Mouse (Mus musculus) forebrain, embryonic 12.5 days (tissue): ENCODE measurements around the gene Rpl27a. TPM values are rescaled to one million over a fixed set of nuclear protein-coding genes. Genes with fewer than 3 reads are reported as not detected.

Source experiments
- ATAC-seq: fragments of 200-750 bp; cut with Nextera tagmentation; 2 replicates; pipeline ENCODE4 v1.8.0; 2017; ENCODE audit warnings: moderate TSS enrichment; ENCODE audit not compliant: low FRiP score
- H3K27ac ChIP-seq: fragments of 300-500 bp; sonication (generic); 2 replicates; pipeline ENCODE4 v1.5.1; 2016; ENCODE audit warnings: mild to moderate bottlenecking
- H3K27me3 ChIP-seq: fragments of 300-500 bp; sonication (generic); 2 replicates; pipeline ENCODE4 v1.6.1; 2016; ENCODE audit warnings: mild to moderate bottlenecking
- H3K36me3 ChIP-seq: fragments of 300-500 bp; sonication (generic); replicated peaks from 2 replicates; pipeline ENCODE4 v1.6.1; 2016; ENCODE audit warnings: mild to moderate bottlenecking
- H3K4me1 ChIP-seq: fragments of 300-500 bp; sonication (generic); 2 replicates; pipeline ENCODE4 v1.6.1; 2016
- H3K4me2 ChIP-seq: fragments of 300-500 bp; sonication (generic); 2 replicates; pipeline ENCODE4 v1.6.1; 2016; ENCODE audit warnings: mild to moderate bottlenecking, moderate library complexity
- H3K4me3 ChIP-seq: fragments of 300-500 bp; sonication (generic); replicated peaks from 2 replicates; pipeline ENCODE4 v1.5.1; 2016; ENCODE audit warnings: mild to moderate bottlenecking
- H3K9ac ChIP-seq: fragments of 300-500 bp; sonication (generic); 2 replicates; pipeline ENCODE4 v1.6.1; 2016; ENCODE audit warnings: mild to moderate bottlenecking
- H3K9me3 ChIP-seq: fragments of 300-500 bp; sonication (generic); 2 replicates; pipeline ENCODE4 v1.6.1; 2016
- WGBS: fragments of 180-500 bp; shearing (Covaris S2); methylation state at CpG from one replicate; pipeline ENCODE4 v1.1.7; 2016; 5-methylcytosine and 5-hydroxymethylcytosine counted together
- polyA plus RNA-seq: library from polyadenylated mRNA; unstranded; fragments of >200 nt; fragmentation: Nextera tagmentation; extraction: Ambion mirVana; gene quantifications from 2 replicates; pipeline ENCODE4 v1.2.1, GENCODE M21; 2016

Rpl27a gene
- polyA plus RNA-seq, 1 experiment from 2014 or later, result 98.3 TPM

DNA sequence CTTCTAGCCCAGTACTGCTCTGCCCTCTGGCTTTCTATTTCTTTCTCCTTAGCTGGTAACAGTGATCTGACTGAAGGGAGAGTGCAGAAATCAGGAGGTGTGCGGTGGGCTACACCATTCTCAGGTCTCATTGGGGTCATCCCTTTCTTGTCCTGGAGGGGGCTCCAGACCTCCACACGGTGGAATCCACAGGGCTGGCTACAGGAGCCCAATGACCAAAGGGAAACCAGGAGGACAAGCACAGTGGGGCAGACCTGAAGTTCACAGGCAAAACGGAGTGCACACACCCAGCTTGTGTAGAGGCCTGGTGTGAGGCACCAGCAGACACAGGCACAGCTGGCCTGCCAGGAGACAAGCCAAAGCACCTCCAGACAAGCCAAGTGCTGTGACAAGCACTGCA is 9.4 kb downstream of the Rpl27a start:
- H3K4me3 ChIP-seq, result no peak overlapping the region
- no peak overlapping the region for H3K4me2 ChIP-seq
- ATAC-seq, result peak; percentile 85
- no peaks in the 10 kb centered on the region for H3K9me3 ChIP-seq
- no peak overlapping the region for H3K9ac ChIP-seq
- no peaks in the 10 kb centered on the region for H3K4me1 ChIP-seq
- WGBS, result 9% methylated on average over 3 of the region's 3 CpGs
- no peak overlapping the region for H3K27ac ChIP-seq
- H3K36me3 ChIP-seq, result peaks cover 36% of the 10 kb centered on the region
- H3K27me3 ChIP-seq, result no peaks in the 10 kb centered on the region

GRCm38 (mm10) chr7:109529741-109530140 is 10.8 kb downstream of the Rpl27a start:
- Histone ChIP-seq H3K27me3 (no peaks in the 10 kb centered on the region), H3K36me3 (peaks cover 22% of the 10 kb centered on the region), H3K9me3 (no peaks in the 10 kb centered on the region), H3K27ac (no peak overlapping the region), H3K4me3 (no peak overlapping the region), H3K4me1 (no peaks in the 10 kb centered on the region), H3K9ac (no peak overlapping the region), H3K4me2 (no peak overlapping the region)
- WGBS, result 81% methylated on average over 2 of the region's 2 CpGs
- no peak for ATAC-seq

- H3K9me3 ChIP-seq, result no peaks in the 10 kb centered on the region
- WGBS, result 88% methylated on average over 5 of the region's 5 CpGs
- peaks cover 4% of the 10 kb centered on the region; the same call in 1 of the 2 replicates for H3K4me1 ChIP-seq
- no peak overlapping the region for H3K9ac ChIP-seq
- no peaks in the 10 kb centered on the region for H3K27me3 ChIP-seq
- H3K27ac ChIP-seq, result no peak overlapping the region
- peaks cover 7% of the 10 kb centered on the region for H3K36me3 ChIP-seq
- H3K4me2 ChIP-seq, result no peak overlapping the region
- ATAC-seq, result no peak
- H3K4me3 ChIP-seq, result no peak overlapping the region
These were observed 12.6 kb downstream of the Rpl27a start for GRCm38 (mm10) chr7:109531501-109531900.

DNA sequence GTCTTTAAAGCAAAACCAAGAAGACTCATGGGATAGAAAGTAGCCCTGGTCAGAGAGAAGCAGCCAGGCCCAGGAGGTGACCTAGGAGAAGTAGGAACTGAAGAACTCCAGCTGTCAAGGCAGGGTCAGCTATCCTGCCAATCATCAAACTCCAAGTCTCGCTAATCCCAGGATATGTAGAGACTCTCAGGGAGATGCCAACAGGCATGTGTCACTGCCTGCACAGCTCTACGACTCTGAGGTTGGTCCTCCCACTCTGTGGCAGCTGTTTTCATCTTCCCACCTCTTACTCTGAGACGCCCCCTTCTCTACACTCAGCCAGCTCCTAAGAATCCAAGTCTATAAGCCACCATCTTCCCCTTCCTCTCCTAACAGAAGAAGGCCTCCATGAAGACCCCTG is 13.7 kb downstream of the Rpl27a start:
- H3K9me3 ChIP-seq, result no peaks in the 10 kb centered on the region
- peaks cover 4% of the 10 kb centered on the region; the same call in 1 of the 2 replicates for H3K4me1 ChIP-seq
- no peak for ATAC-seq
- no peak overlapping the region for H3K4me3 ChIP-seq
- 0 out of 2 replicates have a peak, but pooled peaks cover 4% of the 10 kb centered on the region for H3K36me3 ChIP-seq
- H3K4me2 ChIP-seq, result no peak overlapping the region
- H3K9ac ChIP-seq, result no peak overlapping the region
- WGBS, result 91% methylated on average over 3 of the region's 3 CpGs
- H3K27me3 ChIP-seq, result no peaks in the 10 kb centered on the region
- H3K27ac ChIP-seq, result no peak overlapping the region

DNA sequence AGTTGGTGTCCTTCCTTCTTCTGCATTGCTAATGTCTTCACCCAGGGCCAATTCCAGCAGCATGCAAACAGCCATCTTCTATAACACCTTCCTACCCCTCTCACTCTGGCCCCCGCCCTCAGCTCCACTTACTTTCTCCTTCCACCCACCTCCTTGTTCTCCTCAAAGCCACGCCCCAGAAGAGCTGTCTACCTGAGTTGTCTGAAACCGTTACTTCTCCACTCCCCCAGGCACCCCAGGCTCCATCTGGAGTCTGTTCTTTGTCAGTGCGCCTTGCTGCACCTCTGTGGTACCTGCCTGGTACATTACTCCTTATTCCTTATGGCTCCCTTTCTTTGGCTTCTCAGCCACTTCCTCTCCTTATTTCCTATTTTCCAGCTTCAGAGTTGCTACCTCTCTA is 14.2 kb downstream of the Rpl27a start:
- Histone ChIP-seq H3K4me2 (no peak overlapping the region), H3K9me3 (no peaks in the 10 kb centered on the region), H3K36me3 (0 out of 2 replicates have a peak, but pooled peaks cover 4% of the 10 kb centered on the region), H3K4me3 (no peak overlapping the region), H3K9ac (no peak overlapping the region), H3K4me1 (peaks cover 4% of the 10 kb centered on the region; the same call in 1 of the 2 replicates), H3K27ac (no peak overlapping the region), H3K27me3 (no peaks in the 10 kb centered on the region)
- 82% methylated on average over 4 of the region's 4 CpGs for WGBS
- ATAC-seq, result no peak

DNA sequence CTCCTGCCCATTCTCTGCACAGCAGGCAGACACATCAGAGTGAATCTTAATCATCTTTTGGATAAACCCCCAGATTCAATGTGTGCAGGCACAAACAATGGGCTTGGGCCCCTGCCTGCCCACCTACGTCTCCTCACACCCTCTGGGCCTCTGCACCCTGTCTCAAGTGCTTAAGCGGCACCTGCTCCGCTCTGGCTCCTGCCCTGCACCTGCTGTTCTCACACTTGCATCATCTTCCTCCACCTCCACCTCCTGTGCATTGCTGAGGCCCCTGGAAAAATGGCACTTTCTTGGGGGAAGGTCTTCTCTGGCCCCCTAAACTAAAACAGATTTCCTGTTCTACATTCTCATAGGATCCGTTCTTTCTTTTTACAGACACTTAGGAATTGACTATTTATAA is 14.9 kb downstream of the Rpl27a start:
- 0 out of 2 replicates have a peak, but pooled peaks cover 4% of the 10 kb centered on the region for H3K36me3 ChIP-seq

GRCm38 (mm10) chr7:109534921-109535320 is 16.0 kb downstream of the Rpl27a start:
- ATAC-seq, result no peak
- H3K36me3 ChIP-seq, result 0 out of 2 replicates have a peak, but pooled peaks cover 6% of the 10 kb centered on the region
- no peaks in the 10 kb centered on the region for H3K27me3 ChIP-seq
- no peak overlapping the region for H3K4me2 ChIP-seq
- 97% methylated on average over 3 of the region's 3 CpGs for WGBS
- H3K27ac ChIP-seq, result no peak overlapping the region
- peaks cover 4% of the 10 kb centered on the region; the same call in 1 of the 2 replicates for H3K4me1 ChIP-seq
- H3K4me3 ChIP-seq, result no peak overlapping the region
- H3K9ac ChIP-seq, result no peak overlapping the region
- no peaks in the 10 kb centered on the region for H3K9me3 ChIP-seq

More for the DNA sequence above, 14.9 kb downstream of the Rpl27a start:
- H3K27ac ChIP-seq, result no peak overlapping the region
- no peak overlapping the region for H3K9ac ChIP-seq
- no peak for ATAC-seq
- no peak overlapping the region for H3K4me3 ChIP-seq
- H3K27me3 ChIP-seq, result no peaks in the 10 kb centered on the region
- peaks cover 4% of the 10 kb centered on the region; the same call in 1 of the 2 replicates for H3K4me1 ChIP-seq
- H3K4me2 ChIP-seq, result no peak overlapping the region
- 90% methylated on average over 4 of the region's 4 CpGs for WGBS
- H3K9me3 ChIP-seq, result no peaks in the 10 kb centered on the region

DNA sequence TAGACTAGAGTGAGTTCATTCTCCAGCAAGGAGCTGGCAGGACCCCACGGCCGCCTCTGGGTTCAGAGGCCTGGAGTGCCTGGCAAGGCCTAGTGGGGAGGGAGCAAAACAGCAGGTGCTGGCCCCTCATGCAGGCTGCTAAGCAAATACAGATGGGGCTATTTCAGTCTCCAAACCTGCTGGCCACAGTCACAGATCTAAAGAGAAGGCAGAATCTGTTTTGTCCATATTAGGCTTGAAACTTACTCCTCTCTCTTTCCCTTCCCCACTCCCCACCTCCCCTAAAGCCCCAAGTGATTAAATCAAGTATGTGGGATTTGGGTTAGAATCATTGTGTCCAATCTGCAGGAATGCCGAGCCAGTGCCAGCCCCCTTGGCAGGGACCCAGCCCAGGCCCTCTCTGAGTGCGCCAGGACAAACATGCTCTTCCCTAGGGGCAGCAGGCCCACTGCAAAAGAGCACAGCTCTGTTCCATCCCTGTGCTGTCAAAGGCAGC is 17.6 kb downstream of the Rpl27a start:
- Histone ChIP-seq H3K27me3 (no peaks in the 10 kb centered on the region), H3K4me2 (no peak overlapping the region), H3K4me1 (peaks cover 4% of the 10 kb centered on the region; the same call in 1 of the 2 replicates), H3K36me3 (0 out of 2 replicates have a peak, but pooled peaks cover 4% of the 10 kb centered on the region), H3K27ac (0 out of 2 replicates have a peak overlapping the region, but pooled peaks have one; percentile 66), H3K4me3 (no peak overlapping the region), H3K9ac (no peak overlapping the region), H3K9me3 (no peaks in the 10 kb centered on the region)
- WGBS, result 44% methylated on average over 4 of the region's 4 CpGs
- peak; percentile 36; the same call in 1 of the 2 replicates for ATAC-seq

GRCm38 (mm10) chr7:109540902-109541301 is 22.0 kb downstream of the Rpl27a start:
- Histone ChIP-seq H3K27ac (no peak overlapping the region), H3K4me1 (peaks cover 4% of the 10 kb centered on the region; the same call in 1 of the 2 replicates), H3K27me3 (no peaks in the 10 kb centered on the region), H3K9me3 (no peaks in the 10 kb centered on the region), H3K36me3 (peaks cover 9% of the 10 kb centered on the region), H3K4me3 (no peak overlapping the region), H3K4me2 (no peak overlapping the region), H3K9ac (no peak overlapping the region)
- no peak for ATAC-seq

GRCm38 (mm10) chr7:109541609-109542363 is 22.8 kb downstream of the Rpl27a start:
- ATAC-seq, result no peak
- no peak overlapping the region for H3K9ac ChIP-seq
- H3K4me2 ChIP-seq, result no peak overlapping the region
- no peak overlapping the region for H3K27ac ChIP-seq
- WGBS, result 92% methylated on average over 10 of the region's 10 CpGs
- H3K36me3 ChIP-seq, result peaks cover 9% of the 10 kb centered on the region
- H3K4me1 ChIP-seq, result no peaks in the 10 kb centered on the region
- H3K27me3 ChIP-seq, result no peaks in the 10 kb centered on the region
- no peaks in the 10 kb centered on the region for H3K9me3 ChIP-seq
- H3K4me3 ChIP-seq, result no peak overlapping the region

- H3K9me3 ChIP-seq, result no peaks in the 10 kb centered on the region
- no peak overlapping the region for H3K4me3 ChIP-seq
- WGBS, result 93% methylated on average over 3 of the region's 3 CpGs
- no peak for ATAC-seq
- no peaks in the 10 kb centered on the region for H3K4me1 ChIP-seq
- no peak overlapping the region for H3K4me2 ChIP-seq
- no peaks in the 10 kb centered on the region for H3K27me3 ChIP-seq
- H3K27ac ChIP-seq, result no peak overlapping the region
- no peak overlapping the region for H3K9ac ChIP-seq
- peaks cover 9% of the 10 kb centered on the region for H3K36me3 ChIP-seq
These were observed 23.3 kb downstream of the Rpl27a start for GRCm38 (mm10) chr7:109542364-109542628.

- WGBS, result 76% methylated on average over 5 of the region's 5 CpGs
- H3K4me2 ChIP-seq, result no peak overlapping the region
- no peak overlapping the region for H3K9ac ChIP-seq
- H3K9me3 ChIP-seq, result no peaks in the 10 kb centered on the region
- no peak for ATAC-seq
- no peak overlapping the region for H3K4me3 ChIP-seq
- no peak overlapping the region for H3K27ac ChIP-seq
- no peaks in the 10 kb centered on the region for H3K27me3 ChIP-seq
- no peaks in the 10 kb centered on the region for H3K4me1 ChIP-seq
- peaks cover 9% of the 10 kb centered on the region for H3K36me3 ChIP-seq
These were observed 25.8 kb downstream of the Rpl27a start for GRCm38 (mm10) chr7:109544792-109545191.
